Mouse (Mus musculus) CH12.LX (cell line): ENCODE results near the gene 1700030K09Rik.

ENCODE experiments used
- BHLHE40 ChIP-seq: IDR thresholded peaks from 2 replicates; pipeline ENCODE4 v1.6.1; 2011; ENCODE audit warnings: mild to moderate bottlenecking, low read depth, low read length, improper control_type of control experiment
- CHD2 ChIP-seq: IDR thresholded peaks from 2 replicates; pipeline ENCODE4 v1.6.1; 2011; ENCODE audit warnings: low read length, improper control_type of control experiment
- CTCF ChIP-seq, 2 experiments: IDR thresholded peaks in 1 of 2; conservative IDR thresholded peaks in 1 of 2; 2 replicates each; pipeline ENCODE4 v1.5.1; 2011 to 2012; ENCODE audit warnings: low read depth in 2 of 2, low read length in 2 of 2, improper control_type of control experiment in 1 of 2, inconsistent platforms in 1 of 2, mild to moderate bottlenecking in 1 of 2, moderate library complexity in 1 of 2
- ELF1 ChIP-seq: IDR thresholded peaks from 2 replicates; pipeline ENCODE4 v1.6.1; 2014; ENCODE audit warnings: low read depth, mild to moderate bottlenecking, inconsistent platforms, low read length, improper control_type of control experiment
- EP300 ChIP-seq: IDR thresholded peaks from 2 replicates; pipeline ENCODE4 v1.6.1; 2011; ENCODE audit warnings: low read length, improper control_type of control experiment
- MAX ChIP-seq: IDR thresholded peaks from 2 replicates; pipeline ENCODE4 v1.6.1; 2011; ENCODE audit warnings: low read length, improper control_type of control experiment
- MAZ ChIP-seq: IDR thresholded peaks from 2 replicates; pipeline ENCODE4 v1.6.1; 2012; ENCODE audit warnings: low read depth, mild to moderate bottlenecking, inconsistent platforms, low read length, improper control_type of control experiment, moderate library complexity
- POLR2A ChIP-seq: IDR thresholded peaks from 2 replicates; pipeline ENCODE4 v1.6.1; 2011; ENCODE audit warnings: low read depth, mild to moderate bottlenecking, improper control_type of control experiment, low read length
- TBP ChIP-seq: conservative IDR thresholded peaks from 2 replicates; pipeline ENCODE4 v1.6.1; 2011; ENCODE audit warnings: low read depth, low read length, improper control_type of control experiment
- ZKSCAN1 ChIP-seq: IDR thresholded peaks from 2 replicates; pipeline ENCODE4 v1.6.1; 2012; ENCODE audit warnings: low read depth, inconsistent platforms, low read length, improper control_type of control experiment, borderline replicate concordance

GRCm38 (mm10) chr8:72415252-72415651 is 28.4 kb upstream of the 1700030K09Rik start:
- no peak for TF ChIP-seq ELF1
- no peak for TF ChIP-seq CTCF (conservative IDR thresholded peaks at IDR 0.05 in 1 of 2, IDR thresholded peaks at IDR 0.05 in 1 of 2; ENCODE audit: low read depth in 2 of 2, low read length in 2 of 2)
- no peak for TF ChIP-seq MAX
- no peak for TF ChIP-seq MAZ
- TF ChIP-seq BHLHE40, result no peak
- no peak for TF ChIP-seq EP300
- TF ChIP-seq CHD2, result no peak
- no peak for TF ChIP-seq TBP
- TF ChIP-seq POLR2A, result no peak
- no peak for TF ChIP-seq ZKSCAN1
